Mouse (Mus musculus): ENCODE measurements at regions not wholly inside any gene's neighbourhood (a gene's known extent, or its start where the extent isn't known, plus 50 kb on each side); places are given as distances from the start of the nearest gene placed in this dataset.

- DNase-seq, result no peak
Measured at GRCm38 (mm10) chr8:87417466-87417865, 54.9 kb downstream of the Cbln1 start.

GRCm38 (mm10) chr8:87415051-87415630 is 57.3 kb downstream of the Cbln1 start:
- no peak for DNase-seq

GRCm38 (mm10) chr8:87389016-87389415 is 83.4 kb downstream of the Cbln1 start:
- no peak for DNase-seq

GRCm38 (mm10) chr8:87383527-87384206 is 88.7 kb downstream of the Cbln1 start:
- no peak for DNase-seq

- no peak for DNase-seq
Measured at GRCm38 (mm10) chr8:87382311-87382710, 90.1 kb downstream of the Cbln1 start.

- DNase-seq, result no peak
Measured at GRCm38 (mm10) chr8:87380791-87381190, 91.6 kb downstream of the Cbln1 start.

GRCm38 (mm10) chr8:87379296-87379695 is 93.1 kb downstream of the Cbln1 start:
- no peak for DNase-seq

GRCm38 (mm10) chr8:87374044-87374443 is 98.4 kb downstream of the Cbln1 start:
- DNase-seq, result no peak

GRCm38 (mm10) chr8:87373535-87373934 is 98.9 kb downstream of the Cbln1 start:
- DNase-seq, result no peak

- no peak for DNase-seq
Measured at GRCm38 (mm10) chr8:87372061-87372460, 100.3 kb downstream of the Cbln1 start.

- DNase-seq, result no peak
Measured at GRCm38 (mm10) chr8:87370194-87370593, 102.2 kb downstream of the Cbln1 start.

- DNase-seq, result no peak
Measured at GRCm38 (mm10) chr8:87350471-87350870, 121.9 kb downstream of the Cbln1 start.

- no peak for DNase-seq
Measured at GRCm38 (mm10) chr8:87349781-87350181, 122.6 kb downstream of the Cbln1 start.

GRCm38 (mm10) chr8:87329371-87329770 is 143.0 kb downstream of the Cbln1 start:
- DNase-seq, result no peak

GRCm38 (mm10) chr8:87314570-87314969 is 157.8 kb downstream of the Cbln1 start:
- DNase-seq, result peak; percentile 1

GRCm38 (mm10) chr8:87311282-87311681 is 161.1 kb downstream of the Cbln1 start:
- DNase-seq, result no peak

GRCm38 (mm10) chr8:87308311-87308710 is 164.1 kb downstream of the Cbln1 start:
- DNase-seq, result no peak

GRCm38 (mm10) chr8:87305001-87305400 is 167.4 kb downstream of the Cbln1 start:
- DNase-seq, result no peak

GRCm38 (mm10) chr8:87303522-87303921 is 168.9 kb downstream of the Cbln1 start:
- no peak for DNase-seq

GRCm38 (mm10) chr8:87297761-87298160 is 174.6 kb downstream of the Cbln1 start:
- DNase-seq, result no peak

GRCm38 (mm10) chr8:87297331-87297730 is 175.1 kb downstream of the Cbln1 start:
- no peak for DNase-seq

- no peak for DNase-seq
Measured at GRCm38 (mm10) chr8:87286059-87286458, 186.3 kb downstream of the Cbln1 start.

- DNase-seq, result peak; percentile 50
Measured at GRCm38 (mm10) chr8:87284356-87284755, 188.1 kb downstream of the Cbln1 start.

- DNase-seq, result no peak
Measured at GRCm38 (mm10) chr8:87282511-87282910, 189.9 kb downstream of the Cbln1 start.

- no peak for DNase-seq
Measured at GRCm38 (mm10) chr8:87273328-87273727, 199.1 kb downstream of the Cbln1 start.

Data from kidney, adult 9 months (tissue).